Mouse (Mus musculus) sigmoid colon, adult 10 weeks (tissue): ENCODE data around the gene Glo1. TPM values are rescaled to one million over a fixed set of nuclear protein-coding genes. Genes with fewer than 3 reads are reported as not detected.

ENCODE experiments used
- polyA plus RNA-seq: library from polyadenylated mRNA; stranded (reverse); fragments of 350-450 nt; fragmentation: Illumina TruSeq; extraction: RNeasy Lipid Tissue Mini Kit (QIAGEN cat#74804); gene quantifications from one replicate; pipeline ENCODE4 v1.2.3, GENCODE M21; 2014; ENCODE audit warnings: low read depth, low replicate concordance

The Glo1 gene
- polyA plus RNA-seq: 156 TPM

GRCm38 (mm10) chr17:30626719-30627118 lies at the start of gene Glo1:
Glo1 (minus strand) TSS chr17:30626871.

DNA sequence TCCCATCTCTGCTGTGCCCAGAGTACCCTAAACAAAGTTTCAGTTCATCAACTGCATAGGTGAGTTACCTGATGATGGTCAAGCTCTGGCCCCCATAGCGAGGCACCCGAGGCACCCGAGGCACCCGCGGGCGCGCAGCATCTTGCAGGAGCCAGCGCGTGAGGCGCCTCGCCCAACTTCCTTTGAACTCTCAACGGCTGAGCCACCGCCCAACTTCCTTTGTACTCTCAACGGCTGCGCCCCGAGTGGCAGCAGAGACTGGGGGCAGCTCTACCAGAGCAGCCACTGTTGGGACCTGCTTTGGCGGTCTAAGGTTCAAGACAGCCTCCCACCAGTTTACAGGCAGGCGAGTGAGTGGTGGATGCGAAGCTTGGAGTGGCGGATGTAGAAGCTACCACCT lies 2.5 kb downstream of the Glo1 start, which contains the start of gene Dnah8:
TSS of gene Dnah8 (plus strand) at position 223 of the 400 bp plus-strand sequence.

DNA sequence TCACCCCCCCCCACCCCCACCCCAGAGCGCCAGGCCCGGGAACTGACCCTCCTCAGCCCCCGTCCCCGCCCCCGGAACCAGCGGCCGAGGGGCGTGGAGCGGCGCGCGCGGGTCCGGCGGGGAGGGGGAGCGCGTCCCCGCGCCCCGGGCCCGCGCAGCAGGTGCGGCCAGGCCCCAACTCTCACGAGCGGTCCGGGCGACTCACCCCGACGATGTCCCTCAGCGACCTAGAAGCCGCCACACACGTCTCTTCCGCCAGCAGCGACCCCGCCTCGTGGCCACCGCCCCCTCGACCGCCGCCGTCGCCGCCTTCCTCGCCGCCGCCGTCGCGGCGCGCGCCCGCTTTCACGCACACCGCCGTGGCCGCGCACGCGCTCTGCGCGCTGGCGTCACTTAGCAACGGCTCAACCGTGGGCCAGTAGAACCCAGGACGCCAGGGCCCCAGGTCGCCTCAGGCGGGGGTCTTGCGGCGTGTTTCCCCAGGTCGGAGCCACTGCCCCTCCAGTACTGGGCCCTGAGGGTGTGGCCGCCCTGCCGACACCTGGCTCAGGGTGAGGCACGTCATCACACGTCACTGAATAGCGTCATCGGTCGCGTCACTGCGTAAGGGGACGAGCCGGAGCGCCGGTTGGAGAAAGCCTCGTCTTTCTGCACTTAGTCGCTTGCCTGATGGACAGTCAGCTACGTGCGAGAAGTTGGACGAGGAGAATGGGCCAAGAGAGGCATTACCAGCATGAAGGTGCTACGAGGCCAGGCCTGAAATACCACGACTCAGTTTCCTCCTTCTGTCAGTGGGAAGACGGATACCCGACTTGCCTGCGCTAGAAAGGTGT lies 50.5 kb downstream of the Glo1 start, which contains the start of gene Btbd9:
TSS of gene Btbd9 (minus strand) at position 548 of the 833 bp plus-strand sequence.

Other genes with a start within 250 kb of the Glo1 start
- gene Btbd9, start 50.4 kb downstream of the Glo1 start, polyA plus RNA-seq: 7.9 TPM
- 1.6 TPM for gene Dnah8, start 2.5 kb downstream of the Glo1 start, polyA plus RNA-seq